Mouse (Mus musculus) liver, embryonic 14.5 days (tissue): ENCODE measurements around the gene Fxr2.

Experiments
- CTCF ChIP-seq: IDR thresholded peaks from 2 replicates; pipeline ENCODE4 v1.5.1; 2016; ENCODE audit warnings: antibody characterized with exemption, low read depth, control low read depth
- EP300 ChIP-seq: IDR thresholded peaks from 2 replicates; pipeline ENCODE4 v1.6.1; 2016; ENCODE audit warnings: antibody characterized with exemption, low read depth

- TF ChIP-seq CTCF (no peak), EP300 (no peak)
Observed at GRCm38 (mm10) chr11:69633128-69633866, 507 bp downstream of the Fxr2 start.
